Mouse (Mus musculus): ENCODE measurements around the gene S100a11.

S100a11 gene

GRCm38 (mm10) chr3:93521462-93522057 is 1.3 kb downstream of the S100a11 start:
- in situ Hi-C loops (cut with MboI, MseI): no loop called here

GRCm38 (mm10) chr3:93522611-93523010 is 2.3 kb downstream of the S100a11 start:
- in situ Hi-C loops (cut with MboI, MseI): no loop called here

- in situ Hi-C loops (cut with MboI, MseI): no loop called here
Measured at GRCm38 (mm10) chr3:93527300-93527699, 7.0 kb downstream of the S100a11 start.

GRCm38 (mm10) chr3:93528807-93529206 is 8.5 kb downstream of the S100a11 start:
- in situ Hi-C loops (cut with MboI, MseI): no loop called here

GRCm38 (mm10) chr3:93537068-93537576 is 16.8 kb downstream of the S100a11 start:
- in situ Hi-C loops (cut with MboI, MseI): no loop called here

- in situ Hi-C loops (cut with MboI, MseI): no loop called here
Measured at GRCm38 (mm10) chr3:93538486-93538885, 18.2 kb downstream of the S100a11 start.

- in situ Hi-C loops (cut with MboI, MseI): loop anchor here (5.0 kb wide), 1 partner anchor 61 kb away; no protein-coding TSS in a partner anchor
Measured at GRCm38 (mm10) chr3:93541501-93541900, 21.2 kb downstream of the S100a11 start.

- in situ Hi-C loops (cut with MboI, MseI): loop anchor here (5.0 kb wide), 1 partner anchor 58 kb away; no protein-coding TSS in a partner anchor
Measured at GRCm38 (mm10) chr3:93544170-93544569, 23.9 kb downstream of the S100a11 start.

GRCm38 (mm10) chr3:93547099-93547648 is 26.9 kb downstream of the S100a11 start:
- in situ Hi-C loops (cut with MboI, MseI): no loop called here

GRCm38 (mm10) chr3:93547749-93548540 is 27.7 kb downstream of the S100a11 start:
- in situ Hi-C loops (cut with MboI, MseI): no loop called here

- in situ Hi-C loops (cut with MboI, MseI): no loop called here
Measured at GRCm38 (mm10) chr3:93548541-93549266, 28.4 kb downstream of the S100a11 start.

GRCm38 (mm10) chr3:93549986-93550385 is 29.7 kb downstream of the S100a11 start:
- in situ Hi-C loops (cut with MboI, MseI): no loop called here

- in situ Hi-C loops (cut with MboI, MseI): no loop called here
Measured at GRCm38 (mm10) chr3:93551950-93552901, 31.9 kb downstream of the S100a11 start.

GRCm38 (mm10) chr3:93553311-93553710 is 33.0 kb downstream of the S100a11 start:
- in situ Hi-C loops (cut with MboI, MseI): no loop called here

- in situ Hi-C loops (cut with MboI, MseI): no loop called here
Measured at GRCm38 (mm10) chr3:93553765-93554378, 33.6 kb downstream of the S100a11 start.

- in situ Hi-C loops (cut with MboI, MseI): no loop called here
Measured at GRCm38 (mm10) chr3:93554379-93554980, 34.2 kb downstream of the S100a11 start.

GRCm38 (mm10) chr3:93554981-93555877 is 34.9 kb downstream of the S100a11 start, which contains the start of gene S100a10:
TSS of gene S100a10 (plus strand) at chr3:93555080.
- in situ Hi-C loops (cut with MboI, MseI): no loop called here

GRCm38 (mm10) chr3:93555878-93556254 is 35.6 kb downstream of the S100a11 start:
- in situ Hi-C loops (cut with MboI, MseI): no loop called here

- in situ Hi-C loops (cut with MboI, MseI): no loop called here
Measured at GRCm38 (mm10) chr3:93556599-93556998, 36.3 kb downstream of the S100a11 start.
